Mouse (Mus musculus): Measurements from ENCODE around the gene Ablim1. TPM values are rescaled to one million over a fixed set of nuclear protein-coding genes. Genes with fewer than 3 reads are reported as not detected.

Ablim1 gene
- polyA plus RNA-seq (2015; fragmentation: Illumina TruSeq; extraction: RNeasy Lipid Tissue Mini Kit (QIAGEN cat#74804); ENCODE audit: insufficient read depth, low replicate concordance) = 229 TPM

GRCm38 (mm10) chr19:57314346-57315012 is at the start of gene Ablim1:
Gene Ablim1 (minus strand): TSS chr19:57314919.

GRCm38 (mm10) chr19:57360341-57361130 is 45.8 kb upstream of the Ablim1 start, which contains the start of gene Fam160b1:
Gene Fam160b1 (plus strand): TSS chr19:57360680.

DNA sequence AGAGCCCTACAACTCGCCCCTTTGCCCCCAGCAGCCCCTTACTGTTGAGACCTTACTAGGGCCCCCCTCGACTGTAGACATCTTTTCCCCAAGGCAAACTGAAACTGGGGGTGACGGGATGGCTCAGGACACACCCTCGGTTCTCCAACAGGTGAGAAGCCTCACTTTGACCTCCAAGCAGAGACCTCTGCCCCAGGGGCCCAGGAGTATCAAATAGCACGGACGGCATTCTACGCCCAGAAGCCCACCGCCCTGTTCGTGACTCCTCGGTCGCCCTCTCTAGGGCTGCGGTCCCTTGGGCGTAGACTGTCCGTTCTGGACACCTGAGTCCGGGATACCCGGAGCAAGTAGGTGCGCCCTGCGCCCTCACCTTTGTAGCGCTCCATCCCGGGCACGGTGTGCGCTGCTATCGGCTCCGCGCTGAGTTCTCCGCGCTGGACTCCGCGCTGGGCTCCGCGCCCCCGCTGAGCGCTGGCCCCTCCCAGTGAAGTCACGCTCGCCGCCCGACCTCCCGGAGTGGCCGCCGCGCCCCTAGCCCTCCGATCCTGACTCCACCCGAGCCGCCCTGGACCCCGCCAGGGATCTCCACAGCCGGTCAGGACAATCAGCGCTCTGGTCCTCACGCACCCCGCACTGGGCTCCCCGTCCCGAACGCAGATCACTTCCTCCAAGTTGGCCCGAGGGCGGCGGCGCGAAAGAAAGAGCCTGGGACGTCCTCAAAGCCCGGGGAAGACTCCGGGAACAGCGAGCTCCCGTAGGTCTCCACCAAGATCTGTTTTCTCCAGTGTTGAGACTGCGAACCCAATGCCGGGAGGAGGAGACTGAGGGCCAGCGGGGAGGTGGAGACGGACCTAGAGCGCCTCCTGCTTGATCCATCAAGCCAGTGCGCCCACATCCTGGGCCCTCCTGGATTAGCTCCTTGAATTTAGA is 306.7 kb downstream of the Ablim1 start, which contains the start of gene Afap1l2:
Gene Afap1l2 (minus strand): TSS at position 448 of the 930 bp plus-strand sequence.

Other genes starting within 250 kb of the Ablim1 start
- gene Fam160b1, start 45.8 kb upstream of the Ablim1 start, polyA plus RNA-seq (2015; fragmentation: Illumina TruSeq; extraction: RNeasy Lipid Tissue Mini Kit (QIAGEN cat#74804); ENCODE audit: insufficient read depth, low replicate concordance) = 24.9 TPM
- 18.5 TPM for gene Trub1, start 138.0 kb upstream of the Ablim1 start, polyA plus RNA-seq (2015; fragmentation: Illumina TruSeq; extraction: RNeasy Lipid Tissue Mini Kit (QIAGEN cat#74804); ENCODE audit: insufficient read depth, low replicate concordance)